Mouse (Mus musculus): Measurements from ENCODE around the gene Ppil3. TPM values are rescaled to one million over a fixed set of nuclear protein-coding genes. Genes with fewer than 3 reads are reported as not detected.

Gene Ppil3
- total and polyA plus RNA-seq, 3 experiments = 8.8 to 106 (median 55.2) TPM

DNA sequence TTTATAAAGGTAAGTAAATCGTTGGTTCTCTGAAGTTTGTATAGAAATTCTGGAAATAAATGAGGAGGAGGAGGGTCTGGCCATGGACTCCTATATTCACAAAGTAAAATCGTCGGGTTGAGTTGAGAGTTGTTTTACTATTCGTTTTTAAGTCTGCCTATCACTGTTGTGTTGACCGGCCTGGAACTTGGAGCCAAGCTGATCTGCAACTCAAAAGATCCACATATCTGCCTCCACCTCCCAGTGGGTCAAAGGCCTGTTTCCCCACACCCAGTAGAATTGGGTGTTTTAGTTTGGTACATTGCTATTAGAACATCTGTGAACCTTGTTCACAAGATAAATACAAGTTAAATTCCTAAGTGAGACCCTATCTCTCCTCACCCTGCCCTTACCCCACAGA lies 41.5 kb downstream of the Ppil3 start:
- no peaks in the 10 kb centered on the region for H3K27me3 ChIP-seq (ENCODE audit: insufficient read depth, low read length)
- no peaks in the 10 kb centered on the region for H3K9me3 ChIP-seq (replicated peaks)
- no peak for TF ChIP-seq POLR2AphosphoS5 (IDR thresholded peaks at IDR 0.05; ENCODE audit: insufficient replicate concordance, low read depth, low read length)
- H3K36me3 ChIP-seq (replicated peaks) = peaks cover 88% of the 10 kb centered on the region
- H3K4me3 ChIP-seq (ENCODE audit: low read depth, low read length) = no peak overlapping the region
- DNase-seq (ENCODE audit: low spot score) (no peak), ATAC-seq (ENCODE audit: extremely low read depth, insufficient number of reproducible peaks, low FRiP score, poor library complexity, severe bottlenecking) (no peak)
- peaks cover 16% of the 10 kb centered on the region for H3K4me1 ChIP-seq (ENCODE audit: insufficient read depth, low read depth, low read length)

DNA sequence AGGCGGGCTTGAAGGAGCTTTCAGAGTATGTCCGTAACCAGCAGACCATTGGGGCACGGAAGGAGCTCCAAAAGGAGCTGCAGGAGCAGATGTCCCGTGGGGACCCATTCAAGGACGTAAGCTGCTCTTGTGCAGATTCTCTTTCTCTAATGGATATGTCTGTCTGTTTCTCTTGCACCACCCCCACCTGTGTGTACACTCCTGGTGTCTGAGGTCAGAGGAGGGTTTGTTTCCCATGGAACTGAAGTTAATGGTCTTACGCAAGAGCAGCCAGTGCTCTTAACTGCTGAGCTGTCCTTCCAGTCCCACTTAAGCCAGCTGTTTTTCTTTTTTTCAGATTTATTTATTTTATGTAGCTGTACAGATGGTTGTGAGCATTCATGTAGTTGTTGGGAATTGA lies 43.9 kb downstream of the Ppil3 start:
- no peak for TF ChIP-seq GATA1 (IDR thresholded peaks at IDR 0.05; ENCODE audit: borderline replicate concordance, low read length)
- no peak for TF ChIP-seq POLR2AphosphoS5 (IDR thresholded peaks at IDR 0.05; ENCODE audit: insufficient replicate concordance, low read depth, low read length)
- TF ChIP-seq CTCF (IDR thresholded peaks at IDR 0.05; ENCODE audit: low read depth, low read length) = no peak
- no peak for TF ChIP-seq GATA2 (IDR thresholded peaks at IDR 0.05; ENCODE audit: borderline replicate concordance, low read depth, low read length)
- TF ChIP-seq TAL1 (conservative IDR thresholded peaks at IDR 0.05; ENCODE audit: low read depth, low read length) = no peak
- no peaks in the 10 kb centered on the region for H3K9me3 ChIP-seq (replicated peaks)
- no peaks in the 10 kb centered on the region for H3K27me3 ChIP-seq (ENCODE audit: insufficient read depth, low read length)
- peaks cover 35% of the 10 kb centered on the region for H3K4me1 ChIP-seq (ENCODE audit: insufficient read depth, low read depth, low read length)
- DNase-seq (ENCODE audit: low spot score) = no peak
- no peak for ATAC-seq (ENCODE audit: extremely low read depth, insufficient number of reproducible peaks, low FRiP score, poor library complexity, severe bottlenecking)
- peaks cover 89% of the 10 kb centered on the region for H3K36me3 ChIP-seq (replicated peaks)
- no peak overlapping the region for H3K4me3 ChIP-seq (ENCODE audit: low read depth, low read length)

GRCm38 (mm10) chr1:58397731-58398130 lies 47.6 kb downstream of the Ppil3 start:
- ATAC-seq (ENCODE audit: extremely low read depth, insufficient number of reproducible peaks, low FRiP score, poor library complexity, severe bottlenecking) (no peak), DNase-seq (ENCODE audit: low spot score) (no peak)
- TF ChIP-seq POLR2AphosphoS5 (IDR thresholded peaks at IDR 0.05; ENCODE audit: insufficient replicate concordance, low read depth, low read length) (no peak), CTCF (IDR thresholded peaks at IDR 0.05; ENCODE audit: low read depth, low read length) (no peak), GATA1 (IDR thresholded peaks at IDR 0.05; ENCODE audit: borderline replicate concordance, low read length) (no peak), GATA2 (IDR thresholded peaks at IDR 0.05; ENCODE audit: borderline replicate concordance, low read depth, low read length) (no peak), TAL1 (conservative IDR thresholded peaks at IDR 0.05; ENCODE audit: low read depth, low read length) (no peak)
- Histone ChIP-seq H3K4me1 (ENCODE audit: insufficient read depth, low read depth, low read length) (peaks cover 54% of the 10 kb centered on the region), H3K36me3 (replicated peaks) (peaks cover 84% of the 10 kb centered on the region), H3K4me3 (ENCODE audit: low read depth, low read length) (no peak overlapping the region), H3K9me3 (replicated peaks) (no peaks in the 10 kb centered on the region), H3K27me3 (ENCODE audit: insufficient read depth, low read length) (no peaks in the 10 kb centered on the region)

- Histone ChIP-seq H3K9me3 (replicated peaks) (no peaks in the 10 kb centered on the region), H3K4me1 (ENCODE audit: insufficient read depth, low read depth, low read length) (peaks cover 56% of the 10 kb centered on the region), H3K36me3 (replicated peaks) (peaks cover 69% of the 10 kb centered on the region), H3K4me3 (ENCODE audit: low read depth, low read length) (no peak overlapping the region), H3K27me3 (ENCODE audit: insufficient read depth, low read length) (no peaks in the 10 kb centered on the region)
- ATAC-seq (ENCODE audit: extremely low read depth, insufficient number of reproducible peaks, low FRiP score, poor library complexity, severe bottlenecking) = no peak
- TF ChIP-seq POLR2AphosphoS5 (IDR thresholded peaks at IDR 0.05; ENCODE audit: insufficient replicate concordance, low read depth, low read length) (no peak), TAL1 (conservative IDR thresholded peaks at IDR 0.05; ENCODE audit: low read depth, low read length) (no peak), CTCF (IDR thresholded peaks at IDR 0.05; ENCODE audit: low read depth, low read length) (no peak), GATA2 (IDR thresholded peaks at IDR 0.05; ENCODE audit: borderline replicate concordance, low read depth, low read length) (no peak), GATA1 (IDR thresholded peaks at IDR 0.05; ENCODE audit: borderline replicate concordance, low read length) (no peak)
- DNase-seq (ENCODE audit: low spot score) = no peak
Observed at GRCm38 (mm10) chr1:58396179-58396578, 49.1 kb downstream of the Ppil3 start.

- Histone ChIP-seq H3K9me3 (replicated peaks) (no peaks in the 10 kb centered on the region), H3K4me1 (ENCODE audit: insufficient read depth, low read depth, low read length) (peaks cover 58% of the 10 kb centered on the region), H3K27me3 (ENCODE audit: insufficient read depth, low read length) (no peaks in the 10 kb centered on the region), H3K36me3 (replicated peaks) (peaks cover 68% of the 10 kb centered on the region), H3K4me3 (ENCODE audit: low read depth, low read length) (no peak overlapping the region)
- DNase-seq (ENCODE audit: low spot score) = no peak
- no peak for ATAC-seq (ENCODE audit: extremely low read depth, insufficient number of reproducible peaks, low FRiP score, poor library complexity, severe bottlenecking)
- TF ChIP-seq CTCF (IDR thresholded peaks at IDR 0.05; ENCODE audit: low read depth, low read length) (no peak), GATA2 (IDR thresholded peaks at IDR 0.05; ENCODE audit: borderline replicate concordance, low read depth, low read length) (no peak), TAL1 (conservative IDR thresholded peaks at IDR 0.05; ENCODE audit: low read depth, low read length) (no peak), GATA1 (IDR thresholded peaks at IDR 0.05; ENCODE audit: borderline replicate concordance, low read length) (no peak), POLR2AphosphoS5 (IDR thresholded peaks at IDR 0.05; ENCODE audit: insufficient replicate concordance, low read depth, low read length) (no peak)
Observed at GRCm38 (mm10) chr1:58395341-58395740, 49.9 kb downstream of the Ppil3 start.

GRCm38 (mm10) chr1:58393284-58394195 lies 51.7 kb downstream of the Ppil3 start:
- Histone ChIP-seq H3K9me3 (replicated peaks) (no peaks in the 10 kb centered on the region), H3K4me3 (ENCODE audit: low read depth, low read length) (peak overlapping the region; percentile 88), H3K36me3 (replicated peaks) (peaks cover 64% of the 10 kb centered on the region), H3K27me3 (ENCODE audit: insufficient read depth, low read length) (no peaks in the 10 kb centered on the region), H3K4me1 (ENCODE audit: insufficient read depth, low read depth, low read length) (peaks cover 59% of the 10 kb centered on the region)
- TF ChIP-seq GATA2 (IDR thresholded peaks at IDR 0.05; ENCODE audit: borderline replicate concordance, low read depth, low read length) (no peak), CTCF (IDR thresholded peaks at IDR 0.05; ENCODE audit: low read depth, low read length) (no peak), GATA1 (IDR thresholded peaks at IDR 0.05; ENCODE audit: borderline replicate concordance, low read length) (no peak), TAL1 (conservative IDR thresholded peaks at IDR 0.05; ENCODE audit: low read depth, low read length) (no peak), POLR2AphosphoS5 (IDR thresholded peaks at IDR 0.05; ENCODE audit: insufficient replicate concordance, low read depth, low read length) (no peak)
- ATAC-seq (ENCODE audit: extremely low read depth, insufficient number of reproducible peaks, low FRiP score, poor library complexity, severe bottlenecking) (peak; percentile 55; the same call in 1 of the 2 replicates), DNase-seq (ENCODE audit: low spot score) (peak; percentile 54)
